Mouse (Mus musculus) cortical plate, adult 2 months (tissue): ENCODE results near the gene Olfr126. TPM values are rescaled to one million over a fixed set of nuclear protein-coding genes. Genes with fewer than 3 reads are reported as not detected.

Experiments
- H3K27ac ChIP-seq: fragments of 200-500 bp; 2 replicates; pipeline ENCODE4 v1.5.1; 2012; ENCODE audit warnings: low read length, control low read depth, inconsistent platforms; ENCODE audit not compliant: insufficient read depth
- H3K4me1 ChIP-seq: fragments of 200-500 bp; 2 replicates; pipeline ENCODE4 v1.6.1; 2011; ENCODE audit warnings: low read length; ENCODE audit not compliant: control insufficient read depth, insufficient read depth
- H3K4me3 ChIP-seq: fragments of 200-500 bp; 2 replicates; pipeline ENCODE4 v1.5.1; 2011; ENCODE audit warnings: mild to moderate bottlenecking, low read length, control low read depth; ENCODE audit not compliant: insufficient read depth
- CTCF ChIP-seq: fragments of 200-500 bp; IDR thresholded peaks from 2 replicates; pipeline ENCODE4 v1.5.1; 2011; ENCODE audit warnings: mild to moderate bottlenecking, control low read depth, low read length; ENCODE audit not compliant: insufficient read depth; ENCODE audit errors: extremely low read depth
- POLR2A ChIP-seq: fragments of 200-500 bp; IDR thresholded peaks from 2 replicates; pipeline ENCODE4 v1.6.1; 2011; ENCODE audit warnings: mild to moderate bottlenecking, low read length, control low read depth; ENCODE audit not compliant: insufficient read depth; ENCODE audit errors: extremely low read depth
- polyA plus RNA-seq: library from polyadenylated mRNA; depleted of rRNA; stranded (reverse); fragments of >200 nt; gene quantifications from 2 replicates; pipeline ENCODE4 v1.2.3, GENCODE M21; 2012; rRNA removed

Olfr126 gene
- not detected in 2 replicates for polyA plus RNA-seq

DNA sequence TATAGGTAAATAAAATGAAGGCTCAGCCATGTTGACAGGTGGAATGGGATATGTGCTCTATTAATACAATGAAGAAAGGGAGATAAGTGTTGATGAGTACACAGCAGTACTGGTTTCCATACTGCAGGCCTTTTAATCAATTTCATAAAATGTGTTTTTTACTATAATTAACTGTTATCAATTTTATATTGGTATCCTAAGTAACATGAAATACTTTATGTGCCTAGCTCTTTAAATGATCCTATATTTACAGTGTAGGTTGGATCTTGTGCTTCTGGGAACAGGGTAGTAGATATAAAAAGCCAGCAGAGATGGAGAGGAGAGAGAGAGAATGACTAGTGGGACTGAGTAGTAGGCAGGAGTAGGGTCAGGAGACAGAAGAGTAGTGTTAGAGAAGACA, at the start of gene Olfr126:
Gene Olfr126, plus strand, starts transcription at position 301 of the 400 bp plus-strand sequence.
- no peak within 1 kb of the TSS for H3K4me3 ChIP-seq
- no peaks in the 10 kb centered on the region for H3K4me1 ChIP-seq
- TF ChIP-seq CTCF (no peak), POLR2A (no peak)
- H3K27ac ChIP-seq: no peak within 1 kb of the TSS

DNA sequence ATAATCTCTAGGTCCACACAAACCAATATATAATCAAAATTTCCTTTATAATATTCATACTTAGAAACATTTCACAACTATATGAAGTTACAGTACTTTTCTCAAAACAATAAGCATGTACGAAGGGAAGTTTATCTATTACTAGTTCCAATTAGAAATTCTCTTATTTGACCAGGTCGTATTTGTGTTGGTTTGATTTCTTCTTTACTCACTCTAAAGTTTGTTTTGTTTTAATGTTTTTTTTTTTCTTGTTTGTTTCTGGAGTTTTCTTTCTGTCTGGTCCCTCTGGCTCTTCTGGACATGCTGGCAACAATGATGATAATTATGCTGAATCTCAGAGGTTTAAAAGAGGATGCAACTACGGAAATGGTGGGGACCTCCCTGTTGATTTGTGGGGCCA, 47.7 kb upstream of the Olfr126 start, which contains the start of gene Olfr124:
Gene Olfr124, plus strand, starts transcription at position 301 of the 400 bp plus-strand sequence.
- H3K4me3 ChIP-seq: no peak within 1 kb of the TSS

DNA sequence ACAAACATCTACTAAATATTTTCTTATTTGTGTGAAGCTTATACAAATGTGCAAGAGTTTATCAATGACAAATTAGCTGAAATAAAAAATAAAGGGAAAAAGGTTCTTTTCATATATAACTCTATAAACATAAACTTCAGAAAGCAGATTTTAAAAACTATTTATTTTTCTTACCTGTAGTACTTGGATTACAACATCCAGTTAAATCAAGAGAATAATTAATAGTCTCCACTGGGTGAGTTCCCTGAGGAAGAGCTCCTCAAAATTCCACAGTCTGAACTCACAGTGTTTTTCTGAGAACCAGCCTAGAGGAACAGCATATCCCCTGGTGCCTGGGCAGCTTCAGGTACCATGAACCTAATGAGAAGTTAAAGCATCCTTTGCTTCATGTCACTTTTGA, 14.6 kb upstream of the Olfr126 start, which contains the start of gene Olfr125:
Gene Olfr125, plus strand, starts transcription at position 301 of the 400 bp plus-strand sequence.
- Histone ChIP-seq H3K4me1 (no peaks in the 10 kb centered on the region), H3K4me3 (no peak within 1 kb of the TSS), H3K27ac (no peak within 1 kb of the TSS)
- TF ChIP-seq CTCF (no peak), POLR2A (no peak)

More for the DNA sequence above, 47.7 kb upstream of the Olfr126 start, which contains the start of gene Olfr124:
- TF ChIP-seq CTCF (no peak), POLR2A (no peak)
- H3K4me1 ChIP-seq: no peaks in the 10 kb centered on the region
- no peak within 1 kb of the TSS for H3K27ac ChIP-seq

DNA sequence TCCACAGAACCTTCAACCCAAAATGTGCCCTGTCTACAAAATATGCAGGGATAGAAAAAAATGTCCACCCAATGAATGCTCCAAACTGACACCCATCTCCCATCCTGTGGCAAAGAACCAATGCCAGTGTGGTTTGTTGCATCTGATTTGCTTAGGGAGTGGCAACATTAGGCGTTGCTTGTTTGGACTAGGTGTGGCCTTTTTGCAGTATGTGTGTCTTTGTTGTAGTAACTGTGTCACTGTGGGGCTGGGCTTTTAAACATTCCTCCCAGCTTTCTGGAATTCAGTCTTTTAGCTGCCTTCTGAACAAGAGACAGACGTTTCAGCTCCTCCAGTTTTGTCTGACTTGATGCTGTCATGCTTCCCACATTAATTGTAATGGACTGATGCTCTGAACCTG, 16.6 kb downstream of the Olfr126 start:
- Histone ChIP-seq H3K4me1 (no peaks in the 10 kb centered on the region), H3K4me3 (no peak overlapping the region), H3K27ac (no peak overlapping the region)
- TF ChIP-seq POLR2A (no peak), CTCF (no peak)

DNA sequence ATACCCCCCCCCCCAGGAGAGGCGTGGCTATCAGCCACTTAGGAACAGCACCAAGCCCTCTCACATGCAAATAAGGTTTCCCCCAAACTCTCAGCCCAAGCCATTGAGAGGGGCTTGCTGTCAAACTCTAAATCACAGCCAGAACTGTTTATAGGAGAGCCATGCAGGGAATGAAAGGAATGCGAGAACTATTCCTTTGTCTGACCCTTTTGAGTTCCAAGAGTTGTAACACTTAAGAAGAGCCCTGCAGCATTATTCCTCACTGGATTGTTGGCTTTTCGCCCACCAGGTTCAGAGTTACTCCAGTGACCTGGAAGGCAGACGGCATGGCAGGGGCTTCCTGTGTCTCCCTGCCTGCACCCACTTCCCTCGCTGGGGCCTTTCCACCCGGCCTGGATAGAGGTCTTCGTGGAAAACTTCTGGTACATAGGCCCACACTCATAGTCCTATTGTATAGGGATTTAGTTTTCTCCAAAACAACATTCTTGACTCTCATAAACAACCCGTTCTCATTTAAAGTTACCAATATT, 22.5 kb downstream of the Olfr126 start:
- no peak for TF ChIP-seq CTCF
- no peak for TF ChIP-seq POLR2A
- Histone ChIP-seq H3K27ac (no peak overlapping the region), H3K4me1 (no peaks in the 10 kb centered on the region), H3K4me3 (no peak overlapping the region)

DNA sequence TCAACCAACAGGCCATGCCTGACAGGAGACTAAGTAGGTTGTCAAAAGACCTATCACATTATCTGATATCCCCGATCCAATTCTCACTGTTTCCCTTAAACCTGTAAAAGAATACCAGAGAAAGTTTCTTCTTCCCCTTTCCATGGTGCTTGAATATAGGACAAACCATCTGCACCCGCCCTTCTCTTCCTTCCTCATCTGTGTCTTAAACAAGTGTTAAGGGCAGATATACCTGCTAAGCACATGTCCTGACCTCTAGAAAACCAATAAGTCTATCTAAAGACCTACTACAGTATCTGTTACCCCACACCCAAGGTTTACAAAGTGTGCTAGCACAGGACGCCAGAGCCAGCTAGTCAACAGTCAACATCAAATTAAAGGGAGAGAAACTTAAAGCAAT, 26.5 kb downstream of the Olfr126 start:
- TF ChIP-seq CTCF (no peak), POLR2A (no peak)
- H3K27ac ChIP-seq: no peak overlapping the region

DNA sequence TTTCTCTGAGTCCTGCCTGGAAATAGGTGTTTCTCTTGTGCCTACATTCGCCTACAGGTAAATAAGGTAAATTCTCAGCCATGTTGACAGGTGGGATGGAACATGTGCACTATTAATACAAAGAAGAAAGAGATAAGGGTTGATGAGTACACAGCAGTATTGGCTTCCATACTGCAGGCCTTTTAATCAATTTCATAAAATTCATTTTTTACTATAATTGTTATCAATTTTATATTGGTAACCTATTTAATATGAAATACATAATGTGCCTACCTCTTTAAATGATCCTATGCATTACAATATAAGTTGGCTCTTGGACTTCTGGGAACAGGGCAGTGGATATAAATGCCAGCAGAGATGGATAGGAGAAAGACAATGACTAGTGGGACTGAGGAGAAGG, 52.9 kb downstream of the Olfr126 start, which contains the start of gene Olfr127:
Gene Olfr127, plus strand, starts transcription at position 301 of the 400 bp plus-strand sequence.
- no peaks in the 10 kb centered on the region for H3K4me1 ChIP-seq
- H3K4me3 ChIP-seq: no peak within 1 kb of the TSS
- TF ChIP-seq CTCF (no peak), POLR2A (no peak)
- no peak within 1 kb of the TSS for H3K27ac ChIP-seq

More for the DNA sequence above, 26.5 kb downstream of the Olfr126 start:
- Histone ChIP-seq H3K4me3 (no peak overlapping the region), H3K4me1 (no peaks in the 10 kb centered on the region)

Other genes starting within 250 kb of the Olfr126 start
- gene Olfr115, start 220.4 kb upstream of the Olfr126 start, polyA plus RNA-seq: not detected in 2 replicates
- not detected in 2 replicates for gene Olfr116, start 220.3 kb upstream of the Olfr126 start, polyA plus RNA-seq
- not detected in 2 replicates for gene Olfr117, start 183.7 kb upstream of the Olfr126 start, polyA plus RNA-seq
- gene Olfr118, start 180.5 kb upstream of the Olfr126 start, polyA plus RNA-seq: not detected in 2 replicates
- gene Olfr119, start 150.9 kb upstream of the Olfr126 start, polyA plus RNA-seq: not detected in 2 replicates
- gene Olfr120, start 125.7 kb upstream of the Olfr126 start, polyA plus RNA-seq: not detected in 2 replicates
- not detected in 2 replicates for gene Olfr121, start 98.6 kb upstream of the Olfr126 start, polyA plus RNA-seq
- not detected in 2 replicates for gene Olfr122, start 78.9 kb upstream of the Olfr126 start, polyA plus RNA-seq
- not detected in 2 replicates for gene Olfr123, start 54.0 kb upstream of the Olfr126 start, polyA plus RNA-seq
- gene Olfr124, start 47.6 kb upstream of the Olfr126 start, polyA plus RNA-seq: not detected in 2 replicates
- not detected in 2 replicates for gene Olfr125, start 14.5 kb upstream of the Olfr126 start, polyA plus RNA-seq
- gene Olfr127, start 53.0 kb downstream of the Olfr126 start, polyA plus RNA-seq: not detected in 2 replicates
- not detected in 2 replicates for gene Olfr128, start 73.1 kb downstream of the Olfr126 start, polyA plus RNA-seq
- gene Olfr761, start 105.6 kb downstream of the Olfr126 start, polyA plus RNA-seq: not detected in 2 replicates
- not detected in 2 replicates for gene Olfr129, start 212.6 kb downstream of the Olfr126 start, polyA plus RNA-seq
- not detected in 2 replicates for gene Olfr130, start 216.4 kb downstream of the Olfr126 start, polyA plus RNA-seq
- gene Olfr131, start 241.2 kb downstream of the Olfr126 start, polyA plus RNA-seq: not detected in 2 replicates